Mouse (Mus musculus): ENCODE data around the gene Bpi. TPM values are rescaled to one million over a fixed set of nuclear protein-coding genes. Genes with fewer than 3 reads are reported as not detected.

The Bpi gene
- 0.06 TPM in 1 of 2 replicates, not detected in the other for polyA plus RNA-seq (2015; fragmentation: Nextera tagmentation; extraction: Ambion mirVana)

GRCm38 (mm10) chr2:158258005-158258418, at the start of gene Bpi:
TSS of gene Bpi (plus strand) at chr2:158258094.

GRCm38 (mm10) chr2:158228670-158229502, 29.0 kb upstream of the Bpi start, which contains the start of gene D630003M21Rik:
TSS of gene D630003M21Rik (minus strand) at chr2:158229222.

DNA sequence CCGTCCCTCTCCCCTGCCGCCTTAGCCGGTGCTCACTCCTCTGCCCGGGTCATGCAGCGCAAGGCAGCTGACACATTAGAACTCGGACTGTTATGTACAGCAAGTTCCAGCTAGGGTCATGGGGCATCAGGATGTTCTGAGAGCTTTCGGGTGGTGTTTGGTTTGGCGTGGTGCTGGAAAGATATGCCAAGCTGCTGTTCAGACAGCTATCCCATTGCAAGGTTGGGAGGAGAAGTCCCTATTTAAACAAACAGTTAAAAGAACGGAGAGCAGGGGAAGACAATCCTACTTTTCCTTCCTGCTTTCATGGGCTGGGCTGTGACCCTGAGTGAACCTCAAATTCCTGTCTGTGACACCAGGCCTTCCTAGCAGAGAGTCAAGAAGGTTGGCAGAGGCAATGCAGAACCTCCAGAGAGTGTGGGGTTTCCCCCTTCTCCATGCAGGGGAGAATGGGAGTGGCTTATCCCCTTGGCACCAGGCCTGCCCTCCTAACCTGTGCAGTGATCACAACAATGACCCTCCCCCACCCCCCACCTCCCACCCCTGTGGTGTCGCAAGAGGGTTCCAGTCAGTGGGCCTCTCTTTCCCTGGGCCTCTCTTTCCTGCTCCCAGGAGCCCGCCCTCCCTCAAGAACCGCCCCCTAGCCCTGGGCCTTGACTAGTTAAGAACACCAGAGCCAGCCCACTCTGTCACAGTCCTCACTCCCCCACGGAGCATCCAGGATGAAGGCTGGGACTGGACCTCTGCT, 48.2 kb downstream of the Bpi start, which contains the start of gene Lbp:
TSS of gene Lbp (plus strand) at position 546 of the 748 bp plus-strand sequence.

Small RNA genes lying within 50 kb of the gene (microRNA-seq; reads per million reads assigned to microRNA genes)
- not detected for gene Mir7685 (ENCODE audit: borderline replicate concordance, insufficient number of aligned reads)

Other genes starting within 250 kb of the Bpi start
- gene Tti1, start 229.7 kb upstream of the Bpi start, polyA plus RNA-seq (2015; fragmentation: Nextera tagmentation; extraction: Ambion mirVana): 7.1 and 11.6 TPM in 2 replicates
- gene Rprd1b, start 229.6 kb upstream of the Bpi start, polyA plus RNA-seq (2015; fragmentation: Nextera tagmentation; extraction: Ambion mirVana): 24.4 and 28.3 TPM in 2 replicates
- 48.4 and 70.2 TPM in 2 replicates for gene Tgm2, start 111.7 kb upstream of the Bpi start, polyA plus RNA-seq (2015; fragmentation: Nextera tagmentation; extraction: Ambion mirVana)
- gene D630003M21Rik, start 28.9 kb upstream of the Bpi start, polyA plus RNA-seq (2015; fragmentation: Nextera tagmentation; extraction: Ambion mirVana): 1.6 and 1.7 TPM in 2 replicates
- 31.9 and 33.3 TPM in 2 replicates for gene Lbp, start 48.4 kb downstream of the Bpi start, polyA plus RNA-seq (2015; fragmentation: Nextera tagmentation; extraction: Ambion mirVana)
- gene Snhg11, start 117.5 kb downstream of the Bpi start, polyA plus RNA-seq (2015; fragmentation: Nextera tagmentation; extraction: Ambion mirVana): 14.4 and 34.9 TPM in 2 replicates
- gene Ralgapb, start 151.8 kb downstream of the Bpi start, polyA plus RNA-seq (2015; fragmentation: Nextera tagmentation; extraction: Ambion mirVana): 13.8 and 20.5 TPM in 2 replicates
- gene Adig, start 244.5 kb downstream of the Bpi start, polyA plus RNA-seq (2015; fragmentation: Nextera tagmentation; extraction: Ambion mirVana): 1.9 TPM in 1 of 2 replicates, not detected in the other

Measured in adrenal gland, postnatal 0 days (tissue).